Mouse (Mus musculus) c-Kit-negative CD71-positive TER-119-positive erythroid progenitor cells, embryonic 14.5 days (primary cell): Measurements from ENCODE around the gene Tas2r114.

Experiments
- DNase-seq: peaks from one replicate; pipeline ENCODE4 v3.0.0-alpha.2; 2013; ENCODE audit warnings: low read depth, low spot score

Gene Tas2r114

GRCm38 (mm10) chr6:131689963-131690362, at the start of gene Tas2r114:
TSS of gene Tas2r114 (minus strand) at chr6:131690063.
- no peak for DNase-seq

GRCm38 (mm10) chr6:131712803-131713202, 22.9 kb upstream of the Tas2r114 start:
- no peak for DNase-seq

- no peak for DNase-seq
Measured at GRCm38 (mm10) chr6:131687395-131687794, 2.5 kb downstream of the Tas2r114 start, which contains the start of gene Tas2r105. TSS of gene Tas2r105 (minus strand) at chr6:131687495.

- no peak for DNase-seq
Measured at GRCm38 (mm10) chr6:131685644-131686043, 4.2 kb downstream of the Tas2r114 start, which contains the start of gene Tas2r104. TSS of gene Tas2r104 (minus strand) at chr6:131685744.

GRCm38 (mm10) chr6:131678786-131679185, 11.1 kb downstream of the Tas2r114 start, which contains the start of gene Tas2r106:
TSS of gene Tas2r106 (minus strand) at chr6:131678886.
- DNase-seq: no peak

GRCm38 (mm10) chr6:131660049-131660448, 29.8 kb downstream of the Tas2r114 start, which contains the start of gene Tas2r107:
TSS of gene Tas2r107 (minus strand) at chr6:131660149.
- DNase-seq: no peak
